Mouse (Mus musculus) CD4-positive, CD25-positive, alpha-beta regulatory T cell, adult 4 months (primary cell): Measurements from ENCODE around the gene Tomm34. TPM values are rescaled to one million over a fixed set of nuclear protein-coding genes. Genes with fewer than 3 reads are reported as not detected.
A peak's percentile ranks its signal among the peaks of the same experiment; 100 is the strongest.
"Not testable (repeated sequence)": the region's sequence is repeated elsewhere in the genome, so short reads cannot be mapped to it uniquely, and the experiment has no call there.

Experiments used
- ATAC-seq: one replicate; pipeline ENCODE4 v1.8.0; 2017
- polyA plus RNA-seq, 2 experiments: library from polyadenylated mRNA; unstranded; fragments of 100-300 nt; shearing (Covaris generic); gene quantifications; one replicate each; pipeline ENCODE4 v1.2.1; 2017

The Tomm34 gene
- polyA plus RNA-seq, 2 experiments from 2014 or later: 132 to 139 TPM

DNA sequence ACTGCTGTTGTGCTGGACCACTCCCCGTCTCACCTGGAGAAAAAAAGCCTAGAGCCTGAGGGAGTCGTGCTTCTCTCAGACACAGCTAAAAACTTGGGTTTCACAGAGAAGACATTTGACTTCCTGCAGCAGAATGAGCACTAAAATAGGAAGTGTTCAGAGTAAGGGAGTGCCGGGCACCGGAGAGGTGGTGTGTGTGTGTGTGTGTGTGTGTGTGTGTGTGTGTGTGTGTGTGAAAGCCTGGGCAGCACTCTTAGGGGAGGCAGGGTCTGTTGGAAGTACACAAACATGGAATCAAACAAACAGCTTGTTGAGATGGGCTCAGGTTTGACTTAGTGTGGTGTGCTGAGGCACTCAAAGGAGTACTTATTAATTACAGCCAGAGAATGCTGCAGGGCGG, 4.1 kb upstream of the Tomm34 start:
- ATAC-seq: peak; percentile 7

DNA sequence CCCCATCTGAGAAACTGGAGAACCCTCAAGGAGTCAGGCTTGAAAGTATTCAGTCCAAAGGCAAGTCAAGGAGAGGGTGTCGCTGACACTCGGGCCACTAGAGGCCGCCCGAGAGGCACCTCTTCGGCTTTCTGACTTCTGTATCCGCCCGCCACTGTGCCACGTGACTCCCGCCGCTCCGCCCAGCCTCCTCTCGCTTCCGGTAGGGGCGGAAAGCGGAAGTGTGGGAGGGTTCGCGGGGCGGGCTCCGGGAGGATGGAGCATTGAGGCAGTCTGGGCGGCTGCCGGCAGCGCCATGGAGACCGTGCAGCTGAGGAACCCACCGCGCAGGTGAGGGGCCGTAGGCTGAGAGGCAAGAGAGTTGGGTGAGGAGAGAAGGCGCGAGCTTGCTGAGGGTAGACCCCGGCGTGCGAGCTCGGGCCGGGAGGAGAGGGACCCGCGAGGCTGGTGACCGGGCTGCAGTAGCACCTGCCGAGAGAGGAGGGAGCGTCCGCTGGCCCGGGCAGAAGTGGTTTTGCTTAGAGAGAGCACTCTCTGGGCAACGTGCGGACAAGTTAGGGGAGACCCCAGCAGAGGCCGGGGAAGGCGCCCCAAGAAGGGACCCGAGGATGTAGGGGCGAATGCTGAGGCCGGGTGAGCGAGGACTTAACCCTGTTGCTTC, 3.1 kb upstream of the Tomm34 start:
- peak; percentile 76 for ATAC-seq

- ATAC-seq: no peak
Observed at GRCm38 (mm10) chr2:164073120-164073519, 2.2 kb upstream of the Tomm34 start.

DNA sequence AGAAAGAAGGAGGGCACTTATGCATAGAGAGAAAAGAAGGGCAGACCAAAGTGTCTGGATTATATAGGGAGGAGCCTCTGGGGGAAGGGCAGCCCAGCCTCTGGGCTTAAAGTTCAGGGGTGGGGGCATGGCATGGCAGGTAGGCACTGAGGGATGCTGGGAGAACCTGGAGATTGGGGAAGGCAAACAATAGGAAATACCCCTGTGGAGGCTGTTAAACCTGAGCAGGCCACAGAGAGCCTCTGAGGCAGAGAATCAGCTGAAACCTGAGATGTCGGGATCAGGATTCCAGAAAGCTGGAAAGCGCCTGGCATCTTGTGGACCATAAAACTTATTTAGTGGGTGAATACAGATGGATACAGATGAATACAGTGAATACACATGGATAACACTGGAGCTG, 1.1 kb upstream of the Tomm34 start:
- ATAC-seq: no peak

- ATAC-seq: not testable (repeated sequence)
Observed at GRCm38 (mm10) chr2:164071437-164071820, 460 bp upstream of the Tomm34 start.

DNA sequence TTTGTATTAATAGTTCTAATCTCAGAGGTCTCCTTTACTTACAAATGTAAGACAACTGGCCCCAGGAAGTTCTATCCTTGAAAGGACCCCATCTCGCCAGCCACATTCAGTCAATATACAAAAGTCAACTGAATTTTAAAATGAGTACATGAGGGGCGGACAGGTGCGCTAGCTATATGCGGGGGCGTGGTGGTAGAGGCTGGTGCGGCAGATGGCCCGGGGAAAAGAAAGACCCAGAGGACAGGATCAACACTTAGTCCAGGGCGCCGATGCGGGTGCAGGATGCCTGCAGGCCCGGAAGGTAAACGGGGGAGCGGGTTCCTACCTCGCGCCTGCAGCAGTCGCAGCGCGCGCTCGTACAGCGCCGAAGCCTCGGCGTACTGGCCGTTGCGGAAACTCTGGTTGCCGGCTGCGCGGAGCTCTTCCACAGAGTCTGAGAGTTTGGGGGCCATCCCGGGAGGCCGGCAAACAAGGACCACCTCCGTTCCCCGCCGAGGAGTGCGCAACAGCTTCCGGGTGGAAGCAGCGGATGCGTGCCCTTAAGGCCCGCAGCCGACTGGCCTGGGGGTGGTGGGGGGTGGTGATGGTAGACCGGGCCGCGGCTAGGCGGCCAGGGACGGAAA, 716 bp downstream of the Tomm34 start, which contains the start of gene Stk4:
TSS of gene Stk4 (plus strand) at position 181 of the 623 bp plus-strand sequence.
- ATAC-seq: peak; percentile 16

DNA sequence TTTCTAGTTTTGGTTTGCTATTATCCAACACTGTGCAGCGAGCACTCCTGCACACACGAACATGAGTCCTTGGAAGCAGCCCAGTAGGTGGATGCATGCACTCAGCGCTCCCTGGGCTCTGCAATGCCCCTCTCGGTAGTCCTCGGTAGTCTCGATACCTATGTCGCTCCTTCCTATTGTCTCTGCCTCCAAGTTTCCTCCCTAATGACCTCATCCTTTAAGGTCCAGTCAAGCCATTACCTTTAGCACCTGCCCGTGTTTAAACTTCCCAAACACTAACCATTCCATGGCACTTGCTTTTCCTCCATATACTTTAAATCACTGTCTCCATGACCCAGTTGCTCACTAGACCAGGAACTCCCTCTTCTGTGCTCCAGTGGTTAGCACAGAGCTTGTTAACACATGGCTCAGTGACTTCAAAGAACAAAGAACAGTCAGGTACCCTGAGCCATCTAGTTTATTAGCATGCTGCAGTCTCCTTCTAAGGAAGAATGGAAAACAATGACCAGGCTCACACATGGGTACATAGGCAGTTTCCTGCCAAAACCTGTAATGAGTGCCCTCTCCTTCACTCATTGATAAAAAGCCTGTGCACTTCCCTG, 11.2 kb downstream of the Tomm34 start:
- ATAC-seq: no peak

- ATAC-seq: no peak
Observed at GRCm38 (mm10) chr2:164054671-164055070, 16.3 kb downstream of the Tomm34 start.

- no peak for ATAC-seq
Observed at GRCm38 (mm10) chr2:164053767-164054166, 17.2 kb downstream of the Tomm34 start.

DNA sequence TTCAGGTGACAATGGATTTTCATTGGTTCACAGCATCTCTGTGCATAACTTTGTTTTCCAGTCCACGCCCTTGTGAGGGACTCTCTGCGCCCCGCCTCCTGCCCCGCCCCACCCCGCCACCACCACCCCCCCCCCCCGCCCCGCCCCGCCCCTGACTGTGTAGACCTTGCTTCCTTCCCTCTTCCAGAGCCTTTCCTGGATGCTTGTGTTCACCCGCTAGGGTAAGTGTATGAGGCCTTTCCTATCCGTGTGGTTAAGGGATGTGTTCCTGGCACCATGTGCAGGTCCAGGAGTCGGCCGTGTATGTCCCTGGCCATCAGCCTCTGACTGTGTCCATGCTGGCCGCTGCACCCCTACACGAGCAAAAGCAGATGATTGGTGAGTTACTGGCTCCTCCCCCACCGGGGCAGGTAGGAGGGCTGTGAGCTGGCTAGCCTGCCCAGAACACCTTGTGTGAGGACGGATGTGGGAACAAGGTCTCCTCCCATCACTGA, 23.7 kb downstream of the Tomm34 start:
- ATAC-seq: peak; percentile 96

- ATAC-seq: no peak
Observed at GRCm38 (mm10) chr2:164041523-164041922, 29.4 kb downstream of the Tomm34 start.

- ATAC-seq: no peak
Observed at GRCm38 (mm10) chr2:164040949-164041348, 30.0 kb downstream of the Tomm34 start.

GRCm38 (mm10) chr2:164038407-164039028, 32.5 kb downstream of the Tomm34 start:
- no peak for ATAC-seq

- no peak for ATAC-seq
Observed at GRCm38 (mm10) chr2:164036520-164037019, 34.4 kb downstream of the Tomm34 start.

DNA sequence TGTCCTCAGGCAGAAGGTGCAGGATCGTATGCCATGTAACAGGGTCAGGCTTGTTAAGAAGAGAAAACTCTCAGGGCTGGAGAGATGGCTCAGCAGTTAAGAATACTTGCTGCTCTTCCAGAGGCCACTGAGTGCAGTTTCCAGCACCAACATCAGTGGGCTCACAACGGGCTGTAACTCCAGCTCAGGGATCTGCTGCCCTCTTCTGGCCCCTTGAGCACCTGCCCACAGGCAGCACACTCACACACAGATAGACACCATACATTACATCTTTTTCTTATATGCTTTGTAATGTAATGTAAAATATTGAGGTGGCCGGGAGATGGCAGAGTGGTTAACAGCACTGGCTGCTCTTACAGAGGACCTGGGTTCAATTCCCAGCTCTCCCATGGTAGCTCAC, 38.0 kb downstream of the Tomm34 start:
- no peak for ATAC-seq

DNA sequence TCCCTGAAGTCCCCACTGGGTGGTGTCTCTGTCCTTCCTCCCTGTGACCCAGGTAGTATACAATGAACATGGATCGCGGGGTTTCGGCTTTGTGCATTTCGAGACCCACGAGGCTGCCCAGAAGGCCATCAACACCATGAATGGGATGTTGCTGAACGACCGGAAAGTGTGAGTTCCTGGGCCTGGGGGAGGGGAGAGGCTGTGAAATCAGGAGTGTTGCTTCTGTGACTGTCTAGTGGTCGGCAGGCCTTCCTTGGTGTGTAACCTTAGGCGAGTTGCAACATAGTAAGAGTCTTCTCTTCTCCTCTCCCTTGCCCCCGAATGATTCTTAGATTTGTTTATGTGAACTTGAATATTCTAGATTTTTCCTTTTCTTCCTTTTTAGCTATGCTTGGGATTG, 39.8 kb downstream of the Tomm34 start:
- no peak for ATAC-seq

- ATAC-seq: no peak
Observed at GRCm38 (mm10) chr2:164025150-164025549, 45.8 kb downstream of the Tomm34 start, which contains the start of gene Pabpc1l. TSS of gene Pabpc1l (plus strand) at chr2:164025450.

DNA sequence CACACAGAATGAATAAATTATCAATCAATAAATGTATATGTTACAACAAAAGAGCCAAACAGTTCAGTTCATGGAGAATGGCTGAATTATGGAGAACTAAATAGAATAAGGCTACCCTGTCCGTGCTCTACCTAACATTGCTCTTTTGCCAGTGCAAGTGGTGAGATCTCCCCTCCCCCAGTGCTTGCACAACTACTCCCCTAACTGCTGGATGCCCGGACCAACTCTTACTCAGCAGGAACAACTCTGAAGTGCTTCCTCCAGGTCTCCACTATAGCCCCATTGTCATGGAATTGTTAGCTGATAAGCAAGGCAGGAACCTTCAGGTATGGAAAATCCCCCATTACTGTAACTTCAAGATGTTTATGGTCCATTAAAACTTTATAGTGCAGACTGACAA, 48.9 kb downstream of the Tomm34 start:
- no peak for ATAC-seq

- no peak for ATAC-seq
Observed at GRCm38 (mm10) chr2:164019943-164020342, 51.0 kb downstream of the Tomm34 start.

DNA sequence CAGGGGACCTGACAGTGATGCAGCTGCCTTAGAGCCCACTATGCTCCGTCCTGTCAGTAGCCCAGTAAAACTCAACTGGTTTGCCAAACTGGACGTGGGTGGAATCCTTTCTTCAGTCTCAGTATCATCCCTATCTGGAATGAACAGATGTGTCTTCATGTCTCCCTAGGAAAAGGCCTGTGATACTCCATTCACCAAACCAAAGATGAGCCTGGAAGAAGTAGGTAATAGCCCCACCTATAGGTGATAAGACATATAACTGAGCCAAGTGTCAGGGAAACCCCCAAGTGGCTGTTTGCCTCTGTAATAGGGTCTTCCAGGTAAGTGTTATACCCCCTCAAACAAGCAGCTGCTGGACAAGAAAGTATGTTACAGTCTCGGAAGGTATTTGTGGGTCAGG, 52.1 kb downstream of the Tomm34 start:
- peak; percentile 37 for ATAC-seq

DNA sequence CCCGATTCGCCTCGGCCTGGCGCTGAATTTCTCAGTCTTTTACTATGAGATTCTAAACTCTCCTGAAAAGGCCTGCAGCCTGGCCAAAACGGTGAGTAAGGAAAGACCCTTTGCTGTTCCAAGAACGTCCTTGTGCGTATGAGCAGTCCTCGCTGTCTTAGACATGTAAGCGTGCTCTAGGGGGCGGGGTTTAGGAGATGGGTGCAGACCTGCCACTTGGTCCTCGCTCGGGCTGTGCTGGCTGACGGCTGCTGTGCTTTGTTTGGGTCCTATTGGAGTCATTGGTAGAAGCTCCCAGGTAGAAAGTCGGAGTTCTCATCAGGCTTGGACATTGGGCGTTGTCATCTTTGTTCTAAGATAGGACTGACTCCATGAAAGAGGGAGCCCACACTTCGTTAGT, 55.7 kb downstream of the Tomm34 start:
- no peak for ATAC-seq

DNA sequence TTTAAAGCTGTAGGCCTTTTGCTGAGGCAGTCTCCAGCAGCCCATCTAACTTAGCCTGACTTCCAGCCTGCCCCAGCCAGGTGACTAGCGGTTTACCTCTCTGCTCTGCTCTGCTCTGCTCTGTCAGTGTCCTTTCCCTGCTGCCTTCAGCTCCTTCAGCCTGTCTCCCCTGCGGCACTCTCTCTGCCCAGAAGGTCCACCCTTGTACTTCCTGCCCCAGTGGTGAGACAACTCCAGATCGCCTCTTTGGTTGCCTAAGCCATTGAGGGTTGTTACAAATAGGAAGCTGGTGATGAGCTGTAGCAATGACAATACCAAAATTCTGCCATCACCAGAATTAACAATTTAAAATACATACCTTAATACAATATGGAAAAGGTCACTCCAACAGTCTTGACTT, 60.0 kb downstream of the Tomm34 start:
- no peak for ATAC-seq

DNA sequence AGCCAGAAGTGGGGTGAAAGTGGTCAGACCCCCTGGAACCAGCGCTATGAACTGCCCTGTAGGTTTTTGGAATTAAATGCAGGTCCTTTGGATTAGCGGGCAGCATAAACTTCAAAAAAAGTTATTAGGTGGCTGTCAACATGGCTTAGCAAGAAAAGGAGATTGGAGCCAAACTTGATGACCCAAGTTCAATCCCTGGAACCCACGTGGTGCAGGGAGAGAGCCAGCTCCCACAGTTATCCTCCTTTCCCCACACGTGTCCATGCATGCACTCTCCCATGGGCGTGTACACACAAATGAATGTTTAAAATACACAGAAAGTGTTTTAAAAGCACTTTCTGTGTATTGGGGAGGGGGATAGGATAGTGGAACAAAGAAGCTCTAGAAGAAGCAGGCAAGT, 60.5 kb downstream of the Tomm34 start:
- no peak for ATAC-seq
